Mouse (Mus musculus) lung, postnatal 10 days (tissue): ENCODE results near the gene Taf12.

ENCODE experiments used
- DNase-seq: peaks from one replicate; pipeline ENCODE4 v3.0.0; 2021

Gene Taf12

GRCm38 (mm10) chr4:132274156-132274862, at the start of gene Taf12:
Taf12 (plus strand) TSS chr4:132274375.
- DNase-seq, result peak; percentile 95

- no peak for DNase-seq
These were observed 43.8 kb upstream of the Taf12 start for GRCm38 (mm10) chr4:132230422-132230821.

- no peak for DNase-seq
These were observed 39.5 kb upstream of the Taf12 start for GRCm38 (mm10) chr4:132234710-132235109.

GRCm38 (mm10) chr4:132238356-132238755, 35.8 kb upstream of the Taf12 start:
- DNase-seq, result no peak

- DNase-seq, result no peak
These were observed 33.8 kb upstream of the Taf12 start for GRCm38 (mm10) chr4:132240367-132240766.

- no peak for DNase-seq
These were observed 33.0 kb upstream of the Taf12 start for GRCm38 (mm10) chr4:132241208-132241607.

GRCm38 (mm10) chr4:132245643-132246042, 28.5 kb upstream of the Taf12 start:
- DNase-seq, result no peak

- peak; percentile 54 for DNase-seq
These were observed 26.7 kb upstream of the Taf12 start for GRCm38 (mm10) chr4:132247451-132247997.

GRCm38 (mm10) chr4:132251596-132251995, 22.6 kb upstream of the Taf12 start:
- DNase-seq, result no peak

- DNase-seq, result no peak
These were observed 21.0 kb upstream of the Taf12 start for GRCm38 (mm10) chr4:132253128-132253527.

- DNase-seq, result no peak
These were observed 20.6 kb upstream of the Taf12 start for GRCm38 (mm10) chr4:132253622-132254021.

GRCm38 (mm10) chr4:132254986-132255385, 19.2 kb upstream of the Taf12 start:
- DNase-seq, result no peak

- no peak for DNase-seq
These were observed 17.8 kb upstream of the Taf12 start for GRCm38 (mm10) chr4:132256384-132256783.

GRCm38 (mm10) chr4:132259248-132259647, 14.9 kb upstream of the Taf12 start:
- DNase-seq, result no peak

- peak; percentile 56 for DNase-seq
These were observed 13.5 kb upstream of the Taf12 start for GRCm38 (mm10) chr4:132260404-132261379.

- peak; percentile 82 for DNase-seq
These were observed 12.4 kb upstream of the Taf12 start, which contains the start of gene Gmeb1 for GRCm38 (mm10) chr4:132261514-132262357. Gmeb1 (minus strand) TSS chr4:132261602.

- DNase-seq, result no peak
These were observed 11.9 kb upstream of the Taf12 start for GRCm38 (mm10) chr4:132262358-132262616.

GRCm38 (mm10) chr4:132263313-132263712, 10.9 kb upstream of the Taf12 start:
- DNase-seq, result no peak

- no peak for DNase-seq
These were observed 7.3 kb upstream of the Taf12 start for GRCm38 (mm10) chr4:132266835-132267349.

GRCm38 (mm10) chr4:132268871-132269739, 5.1 kb upstream of the Taf12 start:
- peak; percentile 34 for DNase-seq
